ENCODE assay signal across 21 mouse cellular contexts in the genomic region with DNA sequence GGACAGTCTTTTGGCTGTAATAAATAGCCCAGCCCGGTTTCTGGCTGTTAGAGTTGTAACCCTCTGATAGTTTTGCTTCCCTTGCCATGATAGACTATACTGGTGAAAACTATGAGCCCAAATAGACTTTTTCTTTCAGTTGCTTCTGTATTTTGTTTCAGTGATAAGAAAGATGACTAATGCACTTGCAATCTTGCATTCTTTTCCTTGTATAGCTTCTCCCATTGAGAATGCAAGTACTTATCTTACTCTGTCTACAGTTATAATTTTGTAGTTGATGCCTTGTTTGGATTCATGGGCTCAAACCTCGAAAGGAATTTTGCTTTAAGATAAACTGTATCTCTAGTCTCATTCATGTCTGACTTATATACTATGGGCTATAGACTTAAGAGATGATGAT. TPM values are rescaled to one million over a fixed set of nuclear protein-coding genes. Genes with fewer than 3 reads are reported as not detected.
DNase-seq lines count a peak whose midpoint lies in the region; ATAC-seq and TF ChIP-seq lines count a peak whose summit lies in the region.
"Had no signal": no experiment of that assay in that cellular context is flagged by ENCODE, and none has a peak within 500 bp of the region (broad histone marks: within the 10 kb centered on the region; RNA-seq: fewer than 3 reads in every experiment).

No protein-coding gene starts in this region.

- no peaks in the 10 kb centered on the region for H3K27me3 ChIP-seq in heart, embryonic 12.5 days (replicated peaks)
- H3K27me3 ChIP-seq: embryonic facial prominence, embryonic 13.5 days; embryonic facial prominence, embryonic 15.5 days; forebrain, embryonic 13.5 days; forebrain, embryonic 15.5 days; Patski had no signal

- no peaks in the 10 kb centered on the region for H3K36me3 ChIP-seq in heart, embryonic 12.5 days
- H3K36me3 ChIP-seq: embryonic facial prominence, embryonic 13.5 days; embryonic facial prominence, embryonic 15.5 days; forebrain, embryonic 15.5 days had no signal

- 27% methylated on average over 2 of the region's 2 CpGs for WGBS in heart, embryonic 12.5 days

- no peak overlapping the region for H3K4me2 ChIP-seq in heart, embryonic 12.5 days
- H3K4me2 ChIP-seq: embryonic facial prominence, embryonic 13.5 days; embryonic facial prominence, embryonic 15.5 days; forebrain, embryonic 13.5 days; forebrain, embryonic 15.5 days had no signal

- intact Hi-C loops in heart, postnatal 36 days (cut with DNase I) = no loop called here
- intact Hi-C loops in left cerebral cortex, postnatal 25 days (cut with DNase I) = no loop called here

- H3K4me3 ChIP-seq in heart, embryonic 12.5 days = no peak overlapping the region
- H3K4me3 ChIP-seq in embryonic fibroblast, embryonic 13.5 days (ENCODE audit: insufficient read depth, low read length) = no peak overlapping the region
- H3K4me3 ChIP-seq: embryonic facial prominence, embryonic 13.5 days; embryonic facial prominence, embryonic 15.5 days; forebrain, embryonic 13.5 days; forebrain, embryonic 15.5 days had no signal

- no peak for TF ChIP-seq POLR2A in embryonic fibroblast, embryonic 13.5 days (IDR thresholded peaks at IDR 0.05; ENCODE audit: low read depth, low read length)

- H3K27ac ChIP-seq in heart, embryonic 12.5 days (ENCODE audit: poor library complexity, severe bottlenecking) = no peak overlapping the region
- H3K27ac ChIP-seq in embryonic fibroblast, embryonic 13.5 days (ENCODE audit: insufficient read depth, low read length) = peak overlapping the region; percentile 76; the same call in 1 of the 2 replicates
- H3K27ac ChIP-seq: embryonic facial prominence, embryonic 13.5 days; embryonic facial prominence, embryonic 15.5 days; forebrain, embryonic 13.5 days; forebrain, embryonic 15.5 days had no signal

- no peak for DNase-seq in heart, postnatal 36 days
- DNase-seq in 3T3-L1 (ENCODE audit: low read depth, low spot score) = peak; percentile 46
- DNase-seq in left cerebral cortex, postnatal 25 days (ENCODE audit: low spot score in 2 of 2) = no peak
- DNase-seq: adrenal gland, adult 2 months; adrenal gland, postnatal 10 days; adrenal gland, postnatal 25 days; cerebellum, adult 11 months; cerebellum, adult 18-20 months; cerebellum, adult 8-10 months; cerebellum, adult 9-11 months; cerebellum, postnatal 14 days; cerebellum, postnatal 36 days; embryo, embryonic 11 days; forebrain, postnatal 0 days had no signal

- H3K9me3 ChIP-seq in heart, embryonic 12.5 days (replicated peaks) = no peaks in the 10 kb centered on the region
- H3K9me3 ChIP-seq: embryonic facial prominence, embryonic 13.5 days; embryonic facial prominence, embryonic 15.5 days; forebrain, embryonic 13.5 days; forebrain, embryonic 15.5 days had no signal

- H3K4me1 ChIP-seq in heart, embryonic 12.5 days (replicated peaks) = peaks cover 8% of the 10 kb centered on the region; the same call in 1 of the 2 replicates
- H3K4me1 ChIP-seq in embryonic fibroblast, embryonic 13.5 days (ENCODE audit: control insufficient read depth, insufficient read depth, low read length) = no peaks in the 10 kb centered on the region
- H3K4me1 ChIP-seq: embryonic facial prominence, embryonic 13.5 days; embryonic facial prominence, embryonic 15.5 days; forebrain, embryonic 13.5 days; forebrain, embryonic 15.5 days had no signal

- ATAC-seq in heart, embryonic 12.5 days (ENCODE audit: insufficient number of reproducible peaks, low FRiP score) = peak; percentile 18; the same call in 1 of the 2 replicates
- ATAC-seq: forebrain, embryonic 13.5 days; forebrain, embryonic 15.5 days; forebrain, postnatal 0 days; Patski had no signal

- H3K9ac ChIP-seq in heart, embryonic 12.5 days = no peak overlapping the region
- H3K9ac ChIP-seq: embryonic facial prominence, embryonic 13.5 days; embryonic facial prominence, embryonic 15.5 days; forebrain, embryonic 13.5 days; forebrain, embryonic 15.5 days; forebrain, postnatal 0 days had no signal

- no peak for TF ChIP-seq CTCF in embryonic fibroblast, embryonic 13.5 days (IDR thresholded peaks at IDR 0.05; ENCODE audit: borderline replicate concordance, insufficient read depth, low read length)

RNA-seq across cellular contexts. Expression of gene Nbea, which starts 32.5 kb away (rescaled TPM):
- polyA plus RNA-seq in heart, embryonic 12.5 days (2016; fragmentation: Nextera tagmentation; extraction: Ambion mirVana) = 10.8 and 12.9 TPM in 2 replicates
- total RNA-seq in heart, postnatal 36 days (2021) = 10 to 100 TPM; 14.3 to 14.7 TPM
- polyA plus RNA-seq in embryonic fibroblast, embryonic 13.5 days (2011; ENCODE audit: insufficient read length, low read depth, missing spikeins) = 29.7 and 35.3 TPM in 2 replicates
- 100 to 1,000 TPM; 180 to 185 TPM for total RNA-seq in left cerebral cortex, postnatal 25 days (2021)

Comparison
In these comparisons a context has a peak if more than half of its experiments do, and no peak if none do; other contexts are left out.
1. RNA of gene Nbea, which starts 32.5 kb away (total RNA-seq): 180 to 185 TPM in left cerebral cortex, postnatal 25 days; 14.3 to 14.7 TPM in heart, postnatal 36 days; every median in the first group is over 10 times any median in the second.